Mouse (Mus musculus) liver, embryonic 13.5 days (tissue): ENCODE data around the gene Sdhc. TPM values are rescaled to one million over a fixed set of nuclear protein-coding genes. Genes with fewer than 3 reads are reported as not detected.
"Not testable (repeated sequence)": the region's sequence is repeated elsewhere in the genome, so short reads cannot be mapped to it uniquely, and the experiment has no call there.

Source experiments
- ATAC-seq: fragments of 200-750 bp; cut with Nextera tagmentation; 2 replicates; pipeline ENCODE4 v1.8.0; 2017; ENCODE audit warnings: low read depth, mild to moderate bottlenecking, moderate number of reproducible peaks, moderate library complexity
- DNase-seq: peaks from one replicate; pipeline ENCODE4 v3.0.0; 2022
- H3K27ac ChIP-seq: fragments of 300-500 bp; sonication (generic); 2 replicates; pipeline ENCODE4 v1.5.1; 2015; ENCODE audit warnings: moderate library complexity, mild to moderate bottlenecking, inconsistent platforms
- H3K27me3 ChIP-seq: fragments of 300-500 bp; sonication (generic); 2 replicates; pipeline ENCODE4 v1.6.1; 2015; ENCODE audit warnings: mild to moderate bottlenecking, inconsistent platforms
- H3K36me3 ChIP-seq: fragments of 300-500 bp; sonication (generic); 2 replicates; pipeline ENCODE4 v1.6.1; 2015; ENCODE audit warnings: mild to moderate bottlenecking, inconsistent platforms
- H3K4me1 ChIP-seq: fragments of 300-500 bp; sonication (generic); replicated peaks from 2 replicates; pipeline ENCODE4 v1.6.1; 2015; ENCODE audit warnings: inconsistent platforms
- H3K4me2 ChIP-seq: fragments of 300-500 bp; sonication (generic); 2 replicates; pipeline ENCODE4 v1.6.1; 2015; ENCODE audit warnings: inconsistent platforms, mild to moderate bottlenecking, moderate library complexity
- H3K4me3 ChIP-seq: fragments of 300-500 bp; sonication (generic); replicated peaks from 2 replicates; pipeline ENCODE4 v1.5.1; 2015; ENCODE audit warnings: mild to moderate bottlenecking, inconsistent platforms
- H3K9ac ChIP-seq: fragments of 300-500 bp; sonication (generic); 2 replicates; pipeline ENCODE4 v1.6.1; 2015; ENCODE audit warnings: mild to moderate bottlenecking, inconsistent platforms
- H3K9me3 ChIP-seq: fragments of 300-500 bp; sonication (generic); replicated peaks from 2 replicates; pipeline ENCODE4 v1.6.1; 2016; ENCODE audit warnings: inconsistent platforms
- WGBS: fragments of 180-500 bp; shearing (Covaris S2); methylation state at CpG from one replicate; pipeline ENCODE4 v1.1.7; 2015; ENCODE audit not compliant: insufficient replicate concordance; 5-methylcytosine and 5-hydroxymethylcytosine counted together
- polyA plus RNA-seq: library from polyadenylated mRNA; unstranded; fragments of >200 nt; fragmentation: Nextera tagmentation; extraction: Ambion mirVana; gene quantifications from 2 replicates; pipeline ENCODE4 v1.2.1, GENCODE M21; 2015

Sdhc gene
- polyA plus RNA-seq, 1 experiment from 2014 or later = 140 TPM

DNA sequence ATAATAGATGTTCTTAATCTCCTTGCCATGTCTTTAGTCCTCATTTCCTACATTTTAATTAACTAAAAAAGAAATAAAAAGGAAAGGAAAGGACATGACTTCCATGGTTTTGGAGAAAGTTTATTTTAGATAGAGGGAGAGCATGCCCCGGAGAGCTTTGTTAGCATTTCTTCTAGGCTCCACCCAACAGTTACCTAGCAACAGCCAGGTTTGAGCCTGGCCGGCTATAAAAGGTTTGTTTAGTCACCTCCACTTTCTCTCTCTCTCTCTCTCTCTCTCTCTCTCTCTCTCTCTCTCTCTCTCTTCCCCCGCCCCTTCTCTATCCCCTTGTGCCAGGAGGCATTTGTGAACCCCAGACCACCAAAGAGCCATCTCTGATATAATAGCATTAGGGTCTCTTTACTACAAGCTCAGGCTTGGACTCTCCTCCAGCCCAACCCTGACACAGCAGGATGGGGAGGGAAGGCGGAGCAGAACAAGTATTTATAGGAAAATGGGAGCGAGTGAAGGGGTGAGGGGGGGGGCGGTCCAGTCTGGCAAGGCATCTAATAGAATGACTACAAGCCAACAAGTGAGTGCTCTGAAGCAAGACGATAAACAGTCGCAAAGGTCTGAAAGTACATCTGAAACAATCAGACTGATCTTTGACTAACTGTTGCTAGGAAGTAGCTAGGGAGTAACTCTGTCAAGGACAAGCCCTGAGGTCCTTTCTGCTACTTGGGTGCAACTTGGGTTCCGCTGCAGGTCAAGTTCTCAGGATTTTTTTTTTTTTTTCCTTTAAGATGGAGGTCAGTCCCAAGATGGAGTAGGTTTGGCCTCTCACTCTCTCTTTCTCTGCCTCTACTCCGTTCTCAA, 54.1 kb downstream of the Sdhc start:
- peak overlapping the region; percentile 34 for H3K4me2 ChIP-seq
- no peak overlapping the region for H3K9ac ChIP-seq
- no peak; the same call in 1 of the 2 replicates for ATAC-seq
- no peaks in the 10 kb centered on the region for H3K27me3 ChIP-seq
- DNase-seq = no peak
- H3K27ac ChIP-seq = peak overlapping the region; percentile 34
- H3K4me3 ChIP-seq = no peak overlapping the region
- no peaks in the 10 kb centered on the region for H3K9me3 ChIP-seq
- peaks cover 53% of the 10 kb centered on the region for H3K4me1 ChIP-seq
- WGBS = 38% methylated on average over 10 of the region's 10 CpGs
- no peaks in the 10 kb centered on the region for H3K36me3 ChIP-seq

DNA sequence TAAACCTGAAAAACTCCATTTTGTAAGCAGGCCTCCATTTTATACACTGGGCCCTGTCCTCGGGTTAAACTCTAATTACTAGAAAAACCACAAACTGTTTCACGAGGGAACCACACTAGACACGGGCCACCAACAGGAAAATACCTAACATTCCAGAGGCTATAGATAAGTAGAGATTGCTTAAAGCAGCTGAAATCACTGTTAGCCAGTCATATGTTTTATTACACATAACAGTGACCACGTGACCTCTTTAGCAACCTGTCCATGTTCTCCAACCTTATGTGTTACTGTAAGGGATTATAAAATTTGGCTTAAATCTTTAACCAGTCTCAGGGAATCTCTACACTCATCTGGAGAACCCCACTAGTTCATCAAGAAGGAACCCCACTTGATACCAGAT, 56.0 kb downstream of the Sdhc start:
- H3K27ac ChIP-seq = no peak overlapping the region
- H3K9ac ChIP-seq = no peak overlapping the region
- no peaks in the 10 kb centered on the region for H3K36me3 ChIP-seq
- no peaks in the 10 kb centered on the region for H3K27me3 ChIP-seq
- WGBS = 23% methylated on average over 4 of the region's 4 CpGs
- no peak for ATAC-seq
- H3K9me3 ChIP-seq = no peaks in the 10 kb centered on the region
- no peak for DNase-seq
- H3K4me3 ChIP-seq = no peak overlapping the region
- H3K4me2 ChIP-seq = no peak overlapping the region
- H3K4me1 ChIP-seq = peaks cover 36% of the 10 kb centered on the region

DNA sequence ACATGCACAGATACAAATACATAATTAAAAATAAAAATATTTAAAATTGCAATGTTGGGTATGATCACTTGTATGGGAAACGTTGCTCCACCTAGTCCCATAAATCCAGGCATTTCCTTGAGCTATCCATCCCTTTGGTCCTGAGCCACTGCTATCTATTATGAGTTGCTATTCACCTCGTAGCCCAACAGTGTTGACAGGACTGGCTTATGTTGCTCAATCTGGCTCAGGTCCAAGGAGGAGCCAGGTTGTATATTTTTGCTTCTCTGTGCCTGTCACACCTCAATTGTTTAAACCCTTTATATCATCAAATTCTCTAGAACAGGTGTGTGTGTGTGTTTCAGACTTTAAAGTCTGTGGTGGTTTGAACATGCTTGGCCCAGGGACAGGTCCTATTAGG, 59.6 kb downstream of the Sdhc start:
- Histone ChIP-seq H3K27ac (no peak overlapping the region), H3K4me2 (no peak overlapping the region), H3K4me3 (no peak overlapping the region), H3K36me3 (no peaks in the 10 kb centered on the region), H3K9ac (no peak overlapping the region), H3K9me3 (no peaks in the 10 kb centered on the region), H3K27me3 (peaks cover 22% of the 10 kb centered on the region), H3K4me1 (peaks cover 31% of the 10 kb centered on the region)
- ATAC-seq (no peak), DNase-seq (no peak)
- 52% methylated on average over 2 of the region's 2 CpGs for WGBS

DNA sequence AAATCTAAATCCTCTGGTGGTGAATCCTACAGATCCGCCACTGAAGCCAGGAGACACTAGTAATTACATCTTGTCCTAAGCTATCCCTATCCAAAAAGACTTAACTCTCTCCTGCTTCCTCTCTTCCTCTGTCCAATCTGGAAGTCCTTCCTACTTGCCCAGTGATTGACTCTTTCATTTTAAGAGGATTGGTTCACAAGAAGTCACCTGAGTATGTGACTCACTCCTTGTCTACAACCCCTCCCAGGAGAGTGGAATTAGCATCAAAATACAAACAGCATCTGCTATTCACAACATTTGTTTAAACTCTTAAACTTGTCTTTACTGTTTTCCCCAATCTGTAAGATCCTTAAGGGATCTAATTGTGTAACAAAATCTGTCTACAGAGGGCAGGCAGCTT, 60.5 kb downstream of the Sdhc start:
- Histone ChIP-seq H3K4me3 (no peak overlapping the region), H3K9me3 (no peaks in the 10 kb centered on the region), H3K4me1 (peaks cover 28% of the 10 kb centered on the region), H3K27ac (no peak overlapping the region), H3K4me2 (no peak overlapping the region), H3K27me3 (peaks cover 26% of the 10 kb centered on the region), H3K36me3 (no peaks in the 10 kb centered on the region), H3K9ac (no peak overlapping the region)
- ATAC-seq (no peak), DNase-seq (no peak)
- 83% methylated on average over 1 of the region's 1 CpGs for WGBS

DNA sequence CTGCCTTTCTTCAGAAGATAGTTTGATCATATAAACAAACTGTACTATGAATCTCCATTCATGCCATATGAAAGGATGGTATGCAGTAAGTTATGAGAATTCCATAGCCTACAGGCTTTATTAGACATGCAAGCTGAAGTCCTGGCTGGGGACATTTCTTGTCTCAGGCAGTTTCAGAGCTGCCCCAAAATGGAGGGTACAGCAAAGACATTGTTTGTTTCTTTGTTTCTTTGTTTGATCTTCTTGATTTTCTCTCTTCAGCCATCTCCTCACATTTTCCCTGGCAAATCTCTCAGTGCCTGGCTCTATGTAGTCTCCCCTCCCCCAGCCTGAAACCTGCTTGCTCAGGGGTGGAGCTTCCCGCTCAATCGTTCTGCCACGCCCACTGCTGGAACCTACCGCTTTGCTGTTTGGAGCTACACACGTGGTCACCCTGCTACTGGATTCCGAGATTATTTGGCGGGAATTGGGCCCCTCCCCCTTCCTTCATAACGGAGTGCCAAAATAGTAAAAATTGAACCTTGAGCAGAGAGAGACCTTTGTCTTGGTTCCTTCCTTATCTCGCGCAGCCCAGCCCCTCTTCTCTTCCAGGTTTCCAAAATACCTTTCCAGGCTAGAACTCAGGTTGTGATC, 62.0 kb downstream of the Sdhc start:
- H3K4me3 ChIP-seq, H3K9ac ChIP-seq, ATAC-seq, H3K36me3 ChIP-seq, H3K9me3 ChIP-seq, H3K27ac ChIP-seq: not testable (repeated sequence)
- Histone ChIP-seq H3K4me1 (peaks cover 24% of the 10 kb centered on the region), H3K27me3 (peaks cover 30% of the 10 kb centered on the region), H3K4me2 (peak overlapping the region; percentile 51)
- DNase-seq = peak; percentile 64
- whole genome bisulfite sequencing = 3% methylated on average over 10 of the region's 10 CpGs

DNA sequence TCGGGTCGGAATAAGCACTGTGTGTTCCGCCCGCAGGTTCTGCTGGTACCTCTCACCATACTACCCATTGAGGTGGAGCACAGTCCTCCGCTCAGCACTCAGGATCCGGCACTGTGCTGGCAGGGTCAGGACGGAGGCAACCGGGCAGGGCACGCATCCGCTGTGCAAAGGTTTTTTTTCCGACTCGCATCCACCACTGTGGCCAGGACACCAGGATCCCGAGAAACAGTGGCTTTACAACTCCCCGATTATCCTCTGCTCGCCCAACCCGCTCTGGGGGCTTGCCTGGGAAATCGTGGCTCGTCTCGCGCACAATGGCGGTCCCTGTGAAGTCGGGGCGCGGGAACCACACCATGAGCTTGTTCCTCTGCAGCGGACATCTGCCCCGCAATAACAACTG, 64.7 kb downstream of the Sdhc start:
- Histone ChIP-seq H3K4me2 (peak overlapping the region; percentile 70), H3K27ac (no peak overlapping the region), H3K4me1 (peaks cover 27% of the 10 kb centered on the region), H3K9me3 (no peaks in the 10 kb centered on the region), H3K9ac (peak overlapping the region; percentile 51; the same call in 1 of the 2 replicates), H3K27me3 (peaks cover 38% of the 10 kb centered on the region), H3K4me3 (peak overlapping the region; percentile 52), H3K36me3 (no peaks in the 10 kb centered on the region)
- no peak for DNase-seq
- WGBS = 1% methylated on average over 26 of the region's 26 CpGs
- no peak for ATAC-seq

DNA sequence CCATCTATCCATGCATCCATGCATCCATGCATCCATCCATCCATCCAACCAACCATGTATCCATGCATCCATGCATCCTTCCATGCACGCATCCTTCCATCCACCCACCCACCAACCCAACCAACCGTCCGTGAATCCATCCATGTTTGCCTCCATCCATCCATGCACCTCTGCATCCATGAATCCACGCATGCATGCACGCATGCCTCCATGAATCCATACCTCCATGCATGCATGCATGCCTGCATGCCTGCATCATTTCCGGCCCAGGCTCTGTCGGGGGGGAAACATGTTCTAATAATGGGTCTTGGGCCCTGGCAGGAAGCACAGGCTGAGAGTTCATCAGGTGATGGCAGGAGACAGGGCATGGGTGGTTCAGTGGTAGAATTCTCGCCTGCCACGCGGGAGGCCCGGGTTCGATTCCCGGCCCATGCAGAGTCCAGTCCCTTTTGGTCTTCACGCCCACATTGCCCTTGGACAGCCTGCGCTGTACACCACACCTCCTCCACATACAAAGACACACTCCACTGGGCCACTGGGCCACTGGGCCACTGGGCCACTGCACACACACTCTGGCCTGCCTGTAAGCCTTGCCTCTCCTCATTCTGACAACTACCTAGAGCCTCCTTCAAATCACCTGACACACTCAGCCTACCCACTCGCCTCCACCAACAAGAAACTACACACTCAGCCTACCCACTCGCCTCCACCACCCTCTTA, 68.7 kb downstream of the Sdhc start:
- peak; percentile 77 for ATAC-seq
- Histone ChIP-seq H3K4me2 (0 out of 2 replicates have a peak overlapping the region, but pooled peaks have one; percentile 21), H3K27me3 (peaks cover 45% of the 10 kb centered on the region)
- not testable (repeated sequence) for H3K9me3 ChIP-seq, H3K4me3 ChIP-seq, DNase-seq, H3K27ac ChIP-seq, H3K9ac ChIP-seq, H3K36me3 ChIP-seq, H3K4me1 ChIP-seq
- 25% methylated on average over 12 of the region's 17 CpGs for whole genome bisulfite sequencing

DNA sequence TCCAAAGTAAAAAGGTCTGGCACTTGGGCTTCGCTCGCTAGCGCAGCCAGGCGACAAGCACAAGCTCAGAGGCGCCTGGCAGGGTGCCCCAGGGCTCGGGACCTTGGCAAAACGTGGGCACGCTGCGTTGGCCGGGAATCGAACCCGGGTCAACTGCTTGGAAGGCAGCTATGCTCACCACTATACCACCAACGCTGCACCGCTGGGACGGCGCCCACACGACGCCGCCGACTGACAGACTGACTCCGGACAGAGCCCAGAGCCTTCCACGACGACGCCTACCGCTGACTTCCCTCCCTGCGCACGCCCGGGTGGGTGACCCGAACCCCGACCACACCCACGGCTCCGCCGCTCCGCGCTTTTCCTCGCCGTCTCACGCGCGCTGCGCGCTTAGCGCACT, 70.6 kb downstream of the Sdhc start:
- not testable (repeated sequence) for H3K4me3 ChIP-seq, DNase-seq, H3K4me1 ChIP-seq, H3K9me3 ChIP-seq, H3K27ac ChIP-seq, H3K36me3 ChIP-seq, H3K4me2 ChIP-seq, H3K9ac ChIP-seq
- ATAC-seq = peak; percentile 56
- H3K27me3 ChIP-seq = peaks cover 36% of the 10 kb centered on the region
- WGBS = no CpG with 5 or more reads among the region's 43 CpGs

DNA sequence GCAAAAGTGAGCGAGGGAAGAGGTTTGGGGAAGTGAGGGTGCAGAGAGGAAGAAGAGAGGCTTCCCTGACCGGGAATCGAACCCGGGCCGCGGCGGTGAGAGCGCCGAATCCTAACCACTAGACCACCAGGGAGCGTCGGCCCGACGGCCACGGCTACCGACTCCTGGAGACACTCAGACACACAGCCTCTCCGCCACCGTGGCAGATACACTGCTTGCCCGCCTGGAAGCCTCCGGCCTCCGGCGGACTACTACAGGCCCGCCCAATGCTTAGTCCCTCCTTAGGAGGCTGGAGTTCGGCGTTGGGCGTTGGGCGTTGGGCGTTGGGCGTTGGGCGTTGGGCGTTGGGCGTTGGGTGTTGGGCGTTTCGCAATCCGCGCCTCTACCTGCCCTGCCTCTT, 71.1 kb downstream of the Sdhc start:
- H3K4me2 ChIP-seq, H3K9ac ChIP-seq, H3K4me1 ChIP-seq, H3K36me3 ChIP-seq, DNase-seq, H3K4me3 ChIP-seq, H3K27ac ChIP-seq, H3K9me3 ChIP-seq: not testable (repeated sequence)
- WGBS = 0% methylated on average over 1 of the region's 35 CpGs
- peaks cover 34% of the 10 kb centered on the region for H3K27me3 ChIP-seq
- peak; percentile 74 for ATAC-seq

DNA sequence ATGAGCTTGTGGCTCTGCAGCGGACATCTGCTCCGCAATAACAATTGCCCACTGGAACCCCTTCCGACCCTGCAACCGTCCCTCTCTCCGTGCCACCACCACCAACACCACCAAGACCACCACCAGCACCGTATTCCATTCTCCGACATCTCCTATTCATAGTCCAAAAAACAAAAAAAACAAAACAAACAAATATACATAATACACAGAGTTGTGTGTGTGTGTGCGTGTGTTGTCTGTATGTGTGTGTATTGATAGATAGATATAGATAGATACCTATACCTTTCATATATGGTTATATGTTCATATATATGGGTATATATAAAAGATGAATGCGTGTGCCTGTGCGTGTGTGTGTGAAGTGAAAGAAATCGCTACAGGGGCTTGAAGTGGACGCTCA, 72.0 kb downstream of the Sdhc start:
- not testable (repeated sequence) for H3K4me1 ChIP-seq, DNase-seq, H3K36me3 ChIP-seq, H3K9me3 ChIP-seq, H3K9ac ChIP-seq, H3K27ac ChIP-seq, ATAC-seq
- WGBS = 19% methylated on average over 12 of the region's 12 CpGs
- H3K4me3 ChIP-seq = peak overlapping the region; percentile 35
- H3K27me3 ChIP-seq = peaks cover 42% of the 10 kb centered on the region
- H3K4me2 ChIP-seq = peak overlapping the region; percentile 38

DNA sequence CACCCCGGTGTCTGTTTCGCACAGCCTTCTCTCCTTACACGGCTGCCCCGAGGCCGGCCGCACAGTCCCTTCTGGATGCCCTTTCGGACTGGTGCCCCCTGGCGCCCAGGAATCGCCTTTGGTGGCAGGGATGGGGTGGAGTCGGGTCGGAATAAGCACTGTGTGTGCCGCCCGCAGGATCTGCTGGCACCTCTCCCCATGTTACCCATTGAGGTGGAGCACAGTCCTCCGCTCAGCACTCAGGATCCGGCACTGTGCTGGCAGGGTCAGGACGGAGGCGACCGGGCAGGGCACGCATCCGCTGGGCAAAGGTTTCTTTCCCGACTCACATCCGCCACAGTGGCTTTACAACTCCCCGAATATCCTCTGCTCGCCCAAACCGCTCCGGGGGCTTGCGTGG, 72.4 kb downstream of the Sdhc start:
- DNase-seq, H3K9me3 ChIP-seq, ATAC-seq, H3K4me1 ChIP-seq, H3K36me3 ChIP-seq, H3K27ac ChIP-seq, H3K9ac ChIP-seq, H3K4me3 ChIP-seq: not testable (repeated sequence)
- H3K27me3 ChIP-seq = peaks cover 42% of the 10 kb centered on the region
- WGBS = 5% methylated on average over 19 of the region's 27 CpGs
- H3K4me2 ChIP-seq = 0 out of 2 replicates have a peak overlapping the region, but pooled peaks have one; percentile 36
